Mouse (Mus musculus): Measurements from ENCODE around the gene Cnnm2. TPM values are rescaled to one million over a fixed set of nuclear protein-coding genes. Genes with fewer than 3 reads are reported as not detected.
A peak's percentile ranks its signal among the peaks of the same experiment; 100 is the strongest.

The Cnnm2 gene
- polyA plus RNA-seq, 2 experiments: 4.8 to 6.7 TPM

- Histone ChIP-seq H3K9ac (ENCODE audit: low read depth, low read length, severe bottlenecking) (no peak overlapping the region), H3K27me3 (ENCODE audit: control insufficient read depth, insufficient read depth, low read length) (no peaks in the 10 kb centered on the region), H3K27ac (replicated peaks; ENCODE audit: low read depth, low read length) (no peak overlapping the region), H3K4me1 (ENCODE audit: control insufficient read depth, insufficient read depth, low read length) (no peaks in the 10 kb centered on the region), H3K4me2 (replicated peaks; ENCODE audit: low read depth, low read length, severe bottlenecking) (0 out of 2 replicates have a peak overlapping the region, but pooled peaks have one; percentile 21), H3K36me3 (ENCODE audit: control insufficient read depth, insufficient read depth, low read length) (no peaks in the 10 kb centered on the region), H3K4me3 (replicated peaks; ENCODE audit: low read length) (no peak overlapping the region), H3K9me3 (ENCODE audit: control insufficient read depth, low read length) (no peaks in the 10 kb centered on the region)
- no peak for TF ChIP-seq POLR2A (IDR thresholded peaks at IDR 0.05; ENCODE audit: borderline replicate concordance, extremely low read depth, insufficient read depth, insufficient read length)
- WGBS: 55% methylated on average over 10 of the region's 11 CpGs
- peak; percentile 20; the same call in 1 of the 2 replicates for ATAC-seq (ENCODE audit: low FRiP score, low read depth)
- DNase-seq (ENCODE audit: low spot score): no peak
These were observed 107.7 kb downstream of the Cnnm2 start for GRCm38 (mm10) chr19:46869049-46869448.

GRCm38 (mm10) chr19:46869526-46869925 is 108.1 kb downstream of the Cnnm2 start:
- Histone ChIP-seq H3K9ac (ENCODE audit: low read depth, low read length, severe bottlenecking) (no peak overlapping the region), H3K9me3 (ENCODE audit: control insufficient read depth, low read length) (no peaks in the 10 kb centered on the region), H3K36me3 (ENCODE audit: control insufficient read depth, insufficient read depth, low read length) (no peaks in the 10 kb centered on the region), H3K4me1 (ENCODE audit: control insufficient read depth, insufficient read depth, low read length) (no peaks in the 10 kb centered on the region), H3K4me3 (replicated peaks; ENCODE audit: low read length) (no peak overlapping the region), H3K27me3 (ENCODE audit: control insufficient read depth, insufficient read depth, low read length) (no peaks in the 10 kb centered on the region), H3K27ac (replicated peaks; ENCODE audit: low read depth, low read length) (no peak overlapping the region), H3K4me2 (replicated peaks; ENCODE audit: low read depth, low read length, severe bottlenecking) (0 out of 2 replicates have a peak overlapping the region, but pooled peaks have one; percentile 21)
- 16% methylated on average over 6 of the region's 6 CpGs for WGBS
- peak; percentile 72 for DNase-seq (ENCODE audit: low spot score)
- TF ChIP-seq POLR2A (IDR thresholded peaks at IDR 0.05; ENCODE audit: borderline replicate concordance, extremely low read depth, insufficient read depth, insufficient read length): no peak
- ATAC-seq (ENCODE audit: low FRiP score, low read depth): peak; percentile 77; the same call in 1 of the 2 replicates

DNA sequence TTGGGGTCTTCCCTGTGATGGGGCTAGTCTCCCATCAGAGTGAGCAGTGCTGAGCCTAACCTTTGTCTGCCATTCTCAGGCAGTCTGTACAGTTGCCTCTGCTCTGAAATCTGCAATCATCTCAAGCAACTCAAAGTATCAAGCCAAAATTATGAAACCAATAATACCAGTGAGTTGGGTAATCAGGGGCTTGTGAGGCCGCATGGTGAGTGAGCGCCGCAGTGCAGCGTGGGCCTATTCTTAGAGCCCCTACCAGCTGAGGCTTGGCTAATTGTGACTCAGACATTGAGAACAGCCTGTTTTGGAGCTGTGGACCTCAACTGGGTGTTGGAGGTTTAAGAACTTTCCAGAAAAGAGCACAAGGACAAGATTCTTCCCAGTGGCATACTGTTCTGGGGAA is 109.7 kb downstream of the Cnnm2 start:
- Histone ChIP-seq H3K4me1 (ENCODE audit: control insufficient read depth, insufficient read depth, low read length) (no peaks in the 10 kb centered on the region), H3K9ac (ENCODE audit: low read depth, low read length, severe bottlenecking) (no peak overlapping the region), H3K27ac (replicated peaks; ENCODE audit: low read depth, low read length) (no peak overlapping the region), H3K4me2 (replicated peaks; ENCODE audit: low read depth, low read length, severe bottlenecking) (no peak overlapping the region), H3K9me3 (ENCODE audit: control insufficient read depth, low read length) (no peaks in the 10 kb centered on the region), H3K4me3 (replicated peaks; ENCODE audit: low read length) (no peak overlapping the region), H3K36me3 (ENCODE audit: control insufficient read depth, insufficient read depth, low read length) (no peaks in the 10 kb centered on the region), H3K27me3 (ENCODE audit: control insufficient read depth, insufficient read depth, low read length) (no peaks in the 10 kb centered on the region)
- no peak for DNase-seq (ENCODE audit: low spot score)
- ATAC-seq (ENCODE audit: low FRiP score, low read depth): no peak
- no peak for TF ChIP-seq POLR2A (IDR thresholded peaks at IDR 0.05; ENCODE audit: borderline replicate concordance, extremely low read depth, insufficient read depth, insufficient read length)
- WGBS: 95% methylated on average over 4 of the region's 4 CpGs

DNA sequence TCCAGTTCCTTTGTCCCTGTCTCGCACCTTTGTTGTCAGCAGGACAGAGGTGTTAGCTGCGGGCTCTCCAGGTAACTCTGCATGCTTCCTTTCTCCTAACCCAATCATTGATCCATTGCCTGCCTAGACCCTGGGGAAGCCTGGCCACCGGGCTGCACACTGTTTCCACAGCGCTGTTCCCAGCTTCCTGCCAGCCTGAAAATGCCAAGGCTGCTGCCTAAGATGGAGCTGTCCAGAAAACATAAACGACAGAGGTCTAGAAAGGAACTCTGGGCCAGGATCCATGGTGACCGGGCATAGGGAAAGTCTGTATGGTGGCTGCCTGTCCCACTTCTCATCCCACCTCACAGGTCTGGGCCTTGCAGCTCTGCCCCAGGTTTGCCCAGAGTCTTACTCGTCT is 110.3 kb downstream of the Cnnm2 start:
- Histone ChIP-seq H3K27me3 (ENCODE audit: control insufficient read depth, insufficient read depth, low read length) (no peaks in the 10 kb centered on the region), H3K9me3 (ENCODE audit: control insufficient read depth, low read length) (no peaks in the 10 kb centered on the region), H3K4me3 (replicated peaks; ENCODE audit: low read length) (no peak overlapping the region), H3K36me3 (ENCODE audit: control insufficient read depth, insufficient read depth, low read length) (no peaks in the 10 kb centered on the region), H3K9ac (ENCODE audit: low read depth, low read length, severe bottlenecking) (no peak overlapping the region), H3K27ac (replicated peaks; ENCODE audit: low read depth, low read length) (no peak overlapping the region), H3K4me1 (ENCODE audit: control insufficient read depth, insufficient read depth, low read length) (no peaks in the 10 kb centered on the region), H3K4me2 (replicated peaks; ENCODE audit: low read depth, low read length, severe bottlenecking) (no peak overlapping the region)
- TF ChIP-seq POLR2A (IDR thresholded peaks at IDR 0.05; ENCODE audit: borderline replicate concordance, extremely low read depth, insufficient read depth, insufficient read length): no peak
- ATAC-seq (ENCODE audit: low FRiP score, low read depth): no peak
- 73% methylated on average over 7 of the region's 7 CpGs for WGBS
- DNase-seq (ENCODE audit: low spot score): no peak

GRCm38 (mm10) chr19:46873924-46874323 is 112.5 kb downstream of the Cnnm2 start:
- H3K4me2 ChIP-seq (replicated peaks; ENCODE audit: low read depth, low read length, severe bottlenecking): no peak overlapping the region
- no peak overlapping the region for H3K4me3 ChIP-seq (replicated peaks; ENCODE audit: low read length)
- no peaks in the 10 kb centered on the region for H3K4me1 ChIP-seq (ENCODE audit: control insufficient read depth, insufficient read depth, low read length)
- 86% methylated on average over 3 of the region's 3 CpGs for WGBS
- no peak for TF ChIP-seq POLR2A (IDR thresholded peaks at IDR 0.05; ENCODE audit: borderline replicate concordance, extremely low read depth, insufficient read depth, insufficient read length)
- no peak overlapping the region for H3K9ac ChIP-seq (ENCODE audit: low read depth, low read length, severe bottlenecking)
- H3K9me3 ChIP-seq (ENCODE audit: control insufficient read depth, low read length): no peaks in the 10 kb centered on the region
- no peak for DNase-seq (ENCODE audit: low spot score)
- no peak for ATAC-seq (ENCODE audit: low FRiP score, low read depth)
- H3K27me3 ChIP-seq (ENCODE audit: control insufficient read depth, insufficient read depth, low read length): no peaks in the 10 kb centered on the region
- H3K36me3 ChIP-seq (ENCODE audit: control insufficient read depth, insufficient read depth, low read length): no peaks in the 10 kb centered on the region
- no peak overlapping the region for H3K27ac ChIP-seq (replicated peaks; ENCODE audit: low read depth, low read length)

GRCm38 (mm10) chr19:46875790-46876189 is 114.4 kb downstream of the Cnnm2 start:
- Histone ChIP-seq H3K4me3 (replicated peaks; ENCODE audit: low read length) (no peak overlapping the region), H3K9ac (ENCODE audit: low read depth, low read length, severe bottlenecking) (no peak overlapping the region), H3K27ac (replicated peaks; ENCODE audit: low read depth, low read length) (no peak overlapping the region), H3K4me1 (ENCODE audit: control insufficient read depth, insufficient read depth, low read length) (no peaks in the 10 kb centered on the region), H3K9me3 (ENCODE audit: control insufficient read depth, low read length) (no peaks in the 10 kb centered on the region), H3K36me3 (ENCODE audit: control insufficient read depth, insufficient read depth, low read length) (no peaks in the 10 kb centered on the region), H3K27me3 (ENCODE audit: control insufficient read depth, insufficient read depth, low read length) (no peaks in the 10 kb centered on the region), H3K4me2 (replicated peaks; ENCODE audit: low read depth, low read length, severe bottlenecking) (no peak overlapping the region)
- 0 out of 2 replicates have a peak, but pooled peaks have one; percentile 48 for ATAC-seq (ENCODE audit: low FRiP score, low read depth)
- 50% methylated on average over 12 of the region's 12 CpGs for WGBS
- DNase-seq (ENCODE audit: low spot score): peak; percentile 76
- TF ChIP-seq POLR2A (IDR thresholded peaks at IDR 0.05; ENCODE audit: borderline replicate concordance, extremely low read depth, insufficient read depth, insufficient read length): no peak
